Mouse (Mus musculus) heart, postnatal 25 days (tissue): ENCODE measurements around the gene Bicc1. TPM values are rescaled to one million over a fixed set of nuclear protein-coding genes. Genes with fewer than 3 reads are reported as not detected.

Experiments used
- DNase-seq: peaks from one replicate; pipeline ENCODE4 v3.0.0; 2022; ENCODE audit warnings: low spot score
- intact Hi-C: fragments of 180-260 bp; cut with DNase I; formaldehyde crosslinking; loops from one replicate; pipeline ENCODE4 v1.15.1; 2025
- total RNA-seq, 2 experiments: library from RNA; stranded (reverse); gene quantifications; 2 replicates each; pipeline ENCODE4 v1.2.3; 2021

Gene Bicc1
- total RNA-seq, 2 experiments from 2014 or later: 16.6 to 19.4 TPM

- intact Hi-C loops: no loop called here
- no peak for DNase-seq
Observed at GRCm38 (mm10) chr10:71169171-71169570, 9.7 kb upstream of the Bicc1 start.

GRCm38 (mm10) chr10:71160449-71160848, 949 bp upstream of the Bicc1 start:
- intact Hi-C loops: no loop called here
- no peak for DNase-seq

GRCm38 (mm10) chr10:71158940-71159675, 392 bp downstream of the Bicc1 start:
- DNase-seq: peak; percentile 44
- intact Hi-C loops: no loop called here

DNA sequence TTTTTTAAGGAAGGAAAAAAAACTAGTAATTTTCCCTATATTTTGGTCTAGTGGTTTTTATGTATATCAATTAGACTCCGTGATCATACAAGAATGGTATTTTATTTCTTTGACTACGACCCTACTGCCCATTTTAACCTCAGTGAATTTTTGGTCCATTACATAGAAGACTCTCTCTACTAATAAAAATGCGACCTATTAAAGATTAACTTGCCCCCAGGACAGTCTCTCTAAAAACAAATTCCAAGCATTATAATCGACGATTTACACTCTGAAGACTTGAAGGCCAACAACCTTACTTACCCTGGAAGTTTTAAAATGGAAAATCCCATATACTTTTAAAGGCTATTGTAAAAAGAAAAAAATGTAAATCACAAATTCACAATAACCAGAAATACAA, 2.9 kb downstream of the Bicc1 start:
- intact Hi-C loops: no loop called here
- no peak for DNase-seq

DNA sequence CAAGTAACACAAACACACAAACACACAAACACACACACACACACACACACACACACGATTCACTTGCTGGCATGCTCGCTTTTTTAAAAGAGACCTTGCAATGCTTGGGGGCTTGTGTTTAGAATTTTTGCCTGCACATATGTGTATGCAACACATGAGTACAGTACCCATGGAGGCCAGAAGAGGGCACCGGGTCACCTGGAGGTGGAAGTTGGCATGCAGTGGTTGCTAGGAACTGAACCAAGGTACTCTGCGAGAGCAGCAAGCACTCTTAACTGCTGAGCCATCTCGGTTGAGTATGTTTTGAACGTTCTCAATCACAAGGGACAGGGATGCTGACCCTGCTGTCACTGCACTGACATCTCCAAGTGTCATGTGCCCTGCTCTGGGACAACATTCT, 5.9 kb downstream of the Bicc1 start:
- DNase-seq: no peak
- intact Hi-C loops: no loop called here

DNA sequence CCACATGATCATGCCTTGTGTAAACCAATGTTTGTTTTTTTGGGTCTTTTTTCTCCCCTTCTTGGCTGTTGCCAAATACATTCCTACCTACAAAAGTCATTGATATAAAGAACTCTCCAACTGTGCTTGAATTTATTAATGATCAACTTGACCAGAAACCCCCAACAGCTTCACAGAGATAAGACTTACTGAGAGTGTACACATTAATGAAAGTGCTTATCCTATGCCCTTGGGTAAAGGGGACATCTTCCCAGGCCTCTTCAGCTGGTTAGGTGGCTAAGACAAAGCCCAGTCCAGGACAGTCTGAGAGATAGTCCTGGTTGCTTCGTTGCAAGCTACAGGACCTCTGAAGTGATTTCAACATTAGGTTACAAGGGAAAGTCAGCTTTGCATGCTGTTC, 6.4 kb downstream of the Bicc1 start:
- intact Hi-C loops: no loop called here
- DNase-seq: no peak

GRCm38 (mm10) chr10:71150486-71150885, 9.0 kb downstream of the Bicc1 start:
- DNase-seq: no peak
- intact Hi-C loops: no loop called here

DNA sequence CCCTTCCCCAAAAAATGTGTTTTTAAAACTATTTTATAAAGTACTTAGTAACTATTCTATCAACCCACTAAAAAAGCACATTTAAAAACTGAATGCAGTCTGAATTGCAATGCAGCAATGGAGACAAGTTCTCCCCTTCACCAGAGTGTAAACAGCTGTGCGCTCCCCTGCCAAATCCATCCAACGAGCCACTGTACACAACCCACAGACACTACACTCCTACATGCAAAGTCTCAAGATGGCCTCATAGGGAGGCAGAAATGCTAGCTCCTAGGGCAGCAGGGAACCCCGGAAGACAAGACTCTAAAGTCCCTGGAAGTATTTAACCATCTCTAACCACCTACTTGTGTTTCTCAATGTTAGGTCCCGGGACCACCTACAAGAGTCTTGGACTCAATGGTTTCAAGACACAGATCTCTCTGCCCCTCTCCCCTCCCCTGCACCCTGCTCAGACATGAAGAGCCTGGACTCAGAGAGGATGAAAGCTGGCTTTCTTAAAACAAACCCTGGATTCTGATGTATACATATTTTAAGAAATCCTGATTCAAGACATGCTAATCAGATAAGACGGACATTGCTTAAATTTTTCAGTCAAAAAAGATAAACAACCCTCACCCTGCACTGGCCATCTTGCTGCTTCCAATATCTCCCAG, 10.4 kb downstream of the Bicc1 start:
- intact Hi-C loops: no loop called here
- DNase-seq: no peak

DNA sequence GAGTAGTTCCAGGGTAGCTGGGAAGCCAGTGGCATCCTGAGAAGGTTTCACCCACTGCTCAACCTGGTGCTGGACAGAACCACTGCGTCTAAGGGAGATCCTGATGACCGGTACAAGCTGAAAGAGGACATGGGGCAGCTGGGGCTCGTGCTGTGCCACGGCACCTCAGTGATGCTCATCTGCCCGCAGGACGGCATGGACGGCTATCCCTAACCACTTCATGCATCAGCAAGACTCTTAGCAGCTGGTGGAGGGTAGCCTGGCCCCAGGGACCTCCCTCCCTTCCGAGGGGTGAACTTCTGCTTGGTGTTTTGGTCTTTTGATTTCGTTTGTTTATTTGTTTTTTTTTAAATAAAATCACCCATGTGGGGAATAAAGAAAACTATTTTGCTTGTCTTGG, 11.3 kb downstream of the Bicc1 start:
- DNase-seq: no peak
- intact Hi-C loops: no loop called here

DNA sequence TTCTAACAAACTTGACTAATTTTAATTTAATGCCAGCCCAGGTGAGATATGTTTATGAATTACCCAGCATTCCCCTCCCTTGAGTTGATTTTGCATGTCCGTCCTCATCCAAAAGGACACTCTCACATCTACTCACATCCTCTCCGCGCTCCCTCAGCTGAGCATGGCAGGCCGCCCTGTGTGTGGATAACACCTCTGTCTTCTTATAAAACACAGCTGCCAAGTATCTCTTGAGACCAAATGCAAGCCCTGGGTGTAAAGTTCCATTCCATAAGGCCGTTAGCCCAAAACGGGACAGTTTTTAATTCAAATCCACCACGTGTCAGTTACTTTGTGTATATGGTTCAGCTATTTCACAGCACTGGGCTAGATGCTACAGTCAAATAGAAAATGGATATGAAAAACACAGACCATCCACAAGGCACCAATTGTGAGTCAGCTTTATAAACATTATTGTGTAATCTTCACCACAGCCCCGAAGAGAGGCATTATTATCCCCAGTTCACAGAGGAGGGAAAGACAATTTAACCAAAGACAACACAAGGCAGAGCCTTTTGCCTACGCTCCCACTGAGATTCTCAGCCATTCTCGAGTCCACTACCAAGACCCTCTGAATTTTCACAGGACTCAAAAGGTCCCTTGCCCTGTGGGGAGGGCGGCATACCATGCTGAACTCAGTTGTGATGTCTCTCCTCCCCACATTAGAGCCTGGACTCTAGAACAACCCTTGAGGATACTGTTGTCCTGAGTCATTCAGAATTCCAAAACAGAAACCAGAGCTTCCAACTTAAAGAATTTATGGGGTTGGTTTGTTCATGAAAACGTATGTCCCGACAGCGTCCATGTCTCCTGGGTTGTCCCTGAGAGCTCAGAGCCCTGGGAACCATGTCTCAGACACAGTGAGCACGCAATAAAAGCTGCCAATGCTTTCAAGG, 12.6 kb downstream of the Bicc1 start:
- intact Hi-C loops: no loop called here
- DNase-seq: no peak

GRCm38 (mm10) chr10:71145801-71146200, 13.7 kb downstream of the Bicc1 start:
- intact Hi-C loops: no loop called here

DNA sequence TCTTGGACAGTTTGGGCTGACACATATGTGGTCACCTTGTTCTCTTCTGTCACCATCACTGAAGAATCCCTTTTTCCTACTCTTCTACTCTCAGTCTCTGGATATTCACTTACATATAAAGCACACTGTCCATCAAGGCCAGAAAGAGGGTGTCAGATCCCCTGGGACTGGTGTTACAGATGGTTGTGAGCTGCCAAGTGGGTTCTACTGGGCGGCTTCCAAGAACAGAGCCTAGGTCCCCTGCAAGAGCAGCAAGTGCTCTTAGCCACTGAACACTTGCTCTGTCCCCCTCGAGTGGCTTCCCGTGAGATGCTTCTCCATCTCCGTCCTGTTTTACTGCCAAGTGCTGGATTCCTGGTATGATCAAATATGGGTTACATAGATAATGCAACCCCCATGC, 15.3 kb downstream of the Bicc1 start:
- intact Hi-C loops: no loop called here
- DNase-seq: no peak

More at GRCm38 (mm10) chr10:71145801-71146200, 13.7 kb downstream of the Bicc1 start:
- DNase-seq: no peak

GRCm38 (mm10) chr10:71142568-71142967, 16.9 kb downstream of the Bicc1 start:
- DNase-seq: no peak
- intact Hi-C loops: no loop called here

GRCm38 (mm10) chr10:71140281-71140845, 19.1 kb downstream of the Bicc1 start:
- intact Hi-C loops: no loop called here
- no peak for DNase-seq

GRCm38 (mm10) chr10:71138852-71139197, 20.7 kb downstream of the Bicc1 start:
- intact Hi-C loops: no loop called here

DNA sequence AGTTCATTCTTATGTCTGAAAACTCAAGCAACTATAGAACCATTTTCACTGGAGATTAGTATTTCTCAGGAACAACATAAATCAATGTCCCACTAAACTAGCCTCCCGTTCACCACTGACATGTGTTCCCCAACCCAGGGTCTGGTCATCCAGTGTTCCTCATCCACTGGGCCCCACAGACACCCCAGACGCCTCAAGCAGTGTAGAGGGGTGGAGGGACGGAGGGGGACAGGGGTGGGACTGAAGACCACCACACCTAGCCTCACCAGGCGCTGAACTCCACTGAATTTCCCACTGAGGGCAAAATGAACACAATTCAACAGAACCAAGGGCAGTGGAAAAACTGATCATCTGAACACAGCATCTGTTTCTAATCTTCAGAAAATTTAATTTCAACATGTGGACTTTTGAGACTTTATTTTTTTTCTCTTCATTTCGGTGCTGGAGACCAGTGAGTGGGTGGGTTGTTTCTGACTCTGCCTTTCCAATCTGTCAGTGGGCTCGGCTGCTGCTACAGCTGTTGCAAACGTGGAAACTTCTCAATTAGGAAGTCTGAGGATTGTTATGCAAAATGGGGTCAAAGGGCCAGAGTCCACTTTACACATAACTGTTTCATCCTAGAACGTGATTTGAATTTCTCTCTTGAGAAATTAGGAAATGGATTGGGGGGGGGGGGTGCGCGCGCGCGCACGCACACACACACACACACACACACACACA, 21.2 kb downstream of the Bicc1 start:
- intact Hi-C loops: no loop called here
- DNase-seq: no peak

More at GRCm38 (mm10) chr10:71138852-71139197, 20.7 kb downstream of the Bicc1 start:
- no peak for DNase-seq

DNA sequence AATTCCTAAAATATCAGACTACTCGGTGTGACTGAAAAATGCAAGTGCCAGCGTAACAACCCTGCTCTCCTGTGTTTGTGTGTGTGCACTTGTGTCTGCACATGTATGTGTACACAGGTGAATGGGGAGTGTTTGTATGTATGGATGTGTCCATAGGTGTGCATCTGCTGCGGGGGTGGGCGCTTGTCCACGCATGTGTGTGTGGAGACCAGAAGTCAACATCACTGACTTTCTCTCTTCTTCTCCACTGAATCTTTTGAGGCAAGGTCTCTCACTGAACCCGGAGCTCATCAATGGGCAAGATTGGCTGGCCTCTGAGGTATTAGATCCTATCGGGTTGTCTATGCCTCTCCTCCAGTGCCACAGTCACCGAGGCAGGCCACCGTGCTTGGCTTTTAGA, 21.9 kb downstream of the Bicc1 start:
- intact Hi-C loops: no loop called here
- no peak for DNase-seq

DNA sequence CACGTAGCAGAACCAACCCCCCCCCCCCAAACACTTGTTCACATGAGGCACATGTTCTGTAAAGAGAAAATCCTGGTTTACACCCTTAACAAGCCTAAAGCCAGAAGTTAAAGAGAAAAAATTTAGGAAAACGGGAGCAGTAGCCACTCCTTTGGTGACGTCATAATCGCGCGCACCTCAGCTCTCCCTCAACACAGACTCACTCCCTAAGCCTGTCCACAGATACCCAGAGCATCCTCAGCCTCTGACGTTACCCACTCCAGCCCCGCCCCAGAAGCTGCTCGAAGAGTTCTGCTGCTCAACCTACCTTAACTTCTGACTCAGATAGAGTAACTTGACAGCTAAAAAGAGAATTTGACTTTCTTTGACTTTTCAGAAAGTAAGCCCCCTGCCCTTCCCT, 28.2 kb downstream of the Bicc1 start:
- intact Hi-C loops: no loop called here

GRCm38 (mm10) chr10:71130261-71130660, 29.2 kb downstream of the Bicc1 start:
- intact Hi-C loops: no loop called here

More for the DNA sequence above, 28.2 kb downstream of the Bicc1 start:
- DNase-seq: no peak

GRCm38 (mm10) chr10:71127951-71128331, 31.6 kb downstream of the Bicc1 start:
- intact Hi-C loops: no loop called here
- no peak for DNase-seq

More at GRCm38 (mm10) chr10:71130261-71130660, 29.2 kb downstream of the Bicc1 start:
- DNase-seq: no peak
